Mouse (Mus musculus) cerebellum, adult 11 months (tissue): ENCODE results near the gene Cfap77.

Experiments
- DNase-seq: peaks from one replicate; pipeline ENCODE4 v3.0.0; 2022

Gene Cfap77

DNA sequence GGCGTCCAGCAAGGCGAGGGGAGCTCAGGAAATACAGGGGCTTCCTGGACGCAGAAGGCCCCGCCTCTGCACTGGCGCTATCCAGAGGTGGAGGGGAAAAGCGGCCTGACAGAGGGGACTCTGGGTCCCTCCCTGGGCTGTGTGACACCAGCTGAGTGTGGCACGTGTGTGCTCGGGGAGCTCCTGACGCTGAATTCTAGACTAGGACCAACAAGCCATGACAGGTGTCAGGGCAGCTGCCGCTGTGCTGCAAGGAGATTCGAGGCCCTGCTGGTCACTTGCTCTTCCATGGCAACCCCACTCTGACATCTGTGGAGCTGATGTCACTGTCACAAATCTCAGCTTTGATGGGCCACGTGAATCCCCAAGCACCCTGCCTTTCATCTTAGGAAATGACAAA lies 60.9 kb downstream of the Cfap77 start:
- no peak for DNase-seq

DNA sequence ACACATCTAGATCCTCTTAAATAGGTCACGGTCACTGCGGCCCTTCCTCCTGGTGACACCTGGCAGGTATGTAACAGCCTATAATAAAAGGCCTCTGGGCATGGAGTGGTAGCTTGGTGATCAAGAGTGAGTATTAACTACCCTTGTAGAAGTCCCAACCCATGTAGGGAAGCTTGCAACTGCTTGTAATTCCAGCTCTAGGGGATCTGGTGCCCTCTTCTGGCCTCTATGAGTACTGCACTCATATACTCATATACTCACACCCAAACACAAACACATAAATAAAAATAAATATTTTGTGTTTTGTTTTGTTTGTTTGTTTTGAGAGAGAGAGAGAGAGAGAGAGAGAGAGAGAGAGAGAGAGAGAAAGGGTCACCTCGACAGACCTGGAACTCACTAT lies 66.1 kb downstream of the Cfap77 start:
- DNase-seq, result no peak

DNA sequence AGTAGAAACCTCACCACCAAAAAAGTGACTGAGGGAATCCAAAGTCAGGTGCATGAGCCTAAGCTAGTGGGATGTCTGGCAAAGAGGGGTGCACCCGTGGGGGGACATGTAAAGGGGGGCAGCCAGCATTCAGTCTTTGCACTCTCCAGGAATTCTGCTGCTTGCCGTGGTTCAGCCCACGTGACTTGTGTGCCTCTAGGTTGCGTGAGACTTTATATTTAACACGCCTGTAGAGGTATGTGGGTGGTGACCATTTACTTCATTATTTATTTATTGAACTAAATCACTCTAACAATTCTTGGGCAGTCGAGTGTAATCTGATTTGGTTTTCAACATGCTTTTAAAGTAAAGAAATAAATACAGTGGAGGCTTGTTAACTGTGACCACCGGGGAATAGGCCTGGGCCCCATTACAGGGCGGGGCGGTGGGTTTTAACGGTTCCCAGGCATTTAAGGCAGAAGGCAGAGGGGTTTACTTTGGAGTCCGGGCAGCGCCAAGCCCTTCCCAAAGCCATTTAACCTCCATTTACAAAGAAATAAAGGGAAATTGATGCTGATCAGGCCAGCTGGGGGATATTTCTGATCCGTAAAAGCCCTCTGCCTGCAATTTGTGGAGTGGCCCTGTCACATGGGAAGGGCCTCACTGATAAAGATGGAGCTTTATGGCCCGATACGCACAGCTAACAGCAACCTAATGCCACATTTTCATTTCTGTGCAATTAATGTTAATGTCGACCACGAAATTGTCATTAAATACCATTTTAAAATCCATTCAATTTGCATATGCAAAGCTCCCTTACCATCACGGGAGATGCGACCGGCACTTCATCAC lies 74.6 kb downstream of the Cfap77 start:
- DNase-seq, result no peak

DNA sequence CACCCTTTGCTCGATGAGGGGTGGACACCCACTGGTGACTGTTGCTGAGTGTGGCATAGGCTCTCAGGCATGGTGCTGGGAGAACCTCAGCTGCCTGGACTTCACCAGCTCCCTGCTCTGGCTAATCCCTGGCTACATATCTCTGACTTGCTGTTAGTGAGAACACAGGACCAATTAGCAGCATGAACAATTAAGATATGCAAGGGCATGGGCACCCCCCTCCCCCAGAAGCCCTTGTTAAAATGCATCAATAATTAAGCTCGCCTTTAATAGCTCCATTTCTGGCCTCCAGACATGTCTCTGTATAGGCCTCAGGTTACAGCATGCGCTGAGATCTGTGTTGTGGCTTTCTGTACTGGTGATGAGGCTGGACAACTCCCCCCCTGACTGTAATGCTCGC lies 76.4 kb downstream of the Cfap77 start:
- no peak for DNase-seq

DNA sequence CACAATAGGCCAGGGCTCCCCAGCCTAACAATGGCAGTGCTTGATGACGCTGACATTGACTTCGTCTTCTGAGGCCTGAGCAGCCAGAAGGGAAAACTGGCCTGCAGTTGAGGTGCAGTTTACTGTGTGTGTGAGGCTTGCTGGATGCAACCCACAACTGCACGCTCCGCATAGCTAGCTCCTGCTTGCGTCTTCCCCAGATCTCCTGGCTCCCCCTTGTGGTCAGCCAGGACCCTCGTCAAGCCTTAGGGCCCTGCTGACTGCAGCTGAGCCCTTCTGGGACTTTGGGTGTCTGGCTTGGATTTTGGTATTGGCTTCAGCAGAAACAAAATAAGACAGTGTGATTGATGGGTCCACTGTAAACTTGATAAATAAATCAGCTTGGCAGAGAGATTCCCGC lies 78.2 kb downstream of the Cfap77 start:
- peak; percentile 62 for DNase-seq

DNA sequence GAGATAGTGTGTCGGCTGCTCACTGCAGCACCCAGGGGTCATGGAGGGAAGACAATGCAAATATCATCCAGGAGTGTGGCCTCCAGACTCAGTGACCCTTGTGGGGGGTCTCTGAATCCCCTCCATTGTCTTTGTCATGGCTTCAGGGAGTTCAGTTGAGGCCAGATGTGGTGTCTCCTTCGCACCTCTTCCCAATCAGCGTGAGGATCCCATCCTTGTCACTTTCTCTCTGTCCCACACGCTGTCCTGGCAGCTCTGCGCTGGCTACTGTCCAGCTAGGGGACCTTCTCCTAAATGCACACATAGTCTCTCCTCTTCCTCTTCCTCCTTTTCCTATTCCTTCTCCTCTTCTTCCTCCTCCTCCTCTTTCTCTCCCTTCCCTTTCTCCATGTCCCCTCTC lies 79.3 kb downstream of the Cfap77 start:
- no peak for DNase-seq

DNA sequence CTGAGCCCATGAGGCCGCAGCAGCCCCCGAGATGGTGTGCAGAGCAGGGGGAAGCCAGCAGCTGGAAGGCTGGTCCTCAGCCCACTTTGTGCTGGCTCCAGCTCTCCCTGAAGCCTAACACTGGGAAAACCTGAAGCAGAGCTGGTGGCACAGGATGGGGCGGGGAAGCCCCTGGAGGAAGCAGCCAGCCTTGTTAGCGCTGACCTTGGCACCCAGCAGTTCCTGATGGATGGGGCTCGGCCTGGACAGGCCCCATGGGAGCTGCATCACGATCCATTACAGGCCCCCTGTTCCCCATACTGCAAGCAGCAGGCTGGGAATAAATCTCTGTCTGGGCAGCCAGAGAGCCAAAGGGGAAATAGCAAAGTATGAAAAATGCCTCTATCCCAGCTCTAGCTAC lies 80.3 kb downstream of the Cfap77 start:
- no peak for DNase-seq

DNA sequence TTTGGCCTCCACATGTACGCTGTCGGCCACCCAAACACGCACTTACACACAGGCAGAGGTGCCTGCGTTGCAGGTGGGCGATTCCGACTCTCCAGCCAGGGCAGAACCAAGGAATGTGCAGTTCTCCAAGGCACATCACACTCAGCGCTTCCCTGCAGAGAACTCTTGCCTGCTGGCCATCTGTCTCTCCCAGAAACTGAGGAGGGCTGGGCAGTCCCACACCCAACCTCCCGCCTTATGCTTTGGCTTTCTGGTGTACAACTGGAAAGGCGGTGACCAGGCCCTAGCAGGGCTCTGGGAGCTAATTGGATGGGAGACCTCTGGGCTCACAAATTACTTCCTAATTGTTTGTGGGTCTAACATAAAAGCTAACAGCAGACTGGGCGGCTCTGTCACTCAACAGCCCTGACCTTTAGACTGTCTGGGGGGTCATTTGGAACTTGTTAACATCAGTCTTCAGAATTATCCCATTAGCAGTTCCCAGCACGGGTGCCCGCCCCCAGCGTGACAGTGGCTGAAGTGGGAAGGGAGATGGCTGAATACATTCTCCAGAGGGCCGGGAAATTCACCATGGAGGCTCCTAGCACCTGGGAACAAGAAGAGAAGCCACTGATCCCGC lies 80.9 kb downstream of the Cfap77 start:
- peak; percentile 28 for DNase-seq

DNA sequence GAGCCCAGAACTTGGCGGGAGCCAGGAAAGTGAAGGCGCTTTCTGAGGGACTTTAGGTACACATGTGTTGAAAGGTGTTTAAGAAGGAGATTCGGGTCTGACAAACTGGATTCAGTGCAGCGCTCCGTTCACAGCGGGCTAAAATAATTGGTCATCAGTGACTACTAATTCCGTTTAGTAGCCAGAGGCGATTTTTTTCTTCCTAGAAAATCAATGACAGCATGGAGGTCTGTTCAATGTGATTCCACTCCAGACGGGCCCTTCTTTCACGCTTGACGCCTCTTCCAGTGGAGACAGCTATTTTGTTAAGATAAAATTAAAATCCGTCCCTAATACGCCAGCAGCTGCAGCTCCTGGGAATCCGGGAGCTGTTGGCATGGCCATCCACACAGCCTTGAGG lies 84.4 kb downstream of the Cfap77 start:
- DNase-seq, result no peak

DNA sequence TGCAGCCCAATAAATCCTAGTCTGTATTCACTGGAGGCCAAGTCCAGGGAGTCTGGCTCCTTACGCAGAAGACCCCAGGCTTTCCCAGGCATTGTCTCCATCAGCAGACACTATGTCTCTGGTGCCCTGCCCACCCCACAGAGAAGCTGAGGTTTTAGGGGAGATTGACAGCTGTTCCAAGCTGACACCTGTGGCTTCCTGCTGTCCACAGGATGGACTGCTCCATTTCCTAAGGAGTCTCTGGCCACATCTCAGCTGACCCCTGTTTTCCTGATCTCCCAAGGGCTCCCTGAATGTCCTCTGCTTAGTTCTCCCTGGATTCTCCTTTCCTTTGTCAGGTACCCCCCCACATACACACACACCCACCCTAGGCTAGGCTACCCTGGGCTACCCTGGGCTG lies 86.6 kb downstream of the Cfap77 start:
- no peak for DNase-seq

DNA sequence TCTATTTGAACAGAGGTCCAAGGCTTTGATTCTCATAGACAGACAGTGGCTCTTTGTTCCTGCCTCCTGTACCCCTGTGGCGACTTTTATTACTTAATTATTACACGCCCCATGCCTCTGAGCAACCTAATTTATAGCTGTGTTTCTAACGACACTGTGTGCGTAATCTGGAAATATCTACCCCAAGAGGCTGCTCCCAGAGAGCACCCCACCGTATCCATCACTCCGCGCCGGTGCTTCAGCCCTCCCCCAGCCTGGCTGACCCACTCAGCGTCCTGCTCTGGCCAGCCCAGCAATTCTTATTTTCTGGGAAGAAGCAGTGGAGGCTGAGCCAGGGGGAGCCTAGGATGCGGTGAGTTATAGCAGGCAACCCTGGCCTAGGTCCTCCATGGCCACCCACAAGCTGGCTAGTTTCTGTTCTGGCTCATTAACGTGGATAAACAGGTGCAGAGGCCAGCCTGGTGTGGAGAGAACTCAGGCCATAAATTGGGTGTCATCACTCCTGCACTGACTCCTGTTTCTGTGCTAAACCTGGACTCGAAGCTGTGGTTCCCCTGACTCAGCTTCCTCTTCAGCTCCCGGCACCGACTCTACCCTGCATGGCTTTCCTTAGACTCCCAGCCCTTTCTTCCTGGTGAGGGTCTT lies 88.6 kb downstream of the Cfap77 start:
- DNase-seq, result no peak

DNA sequence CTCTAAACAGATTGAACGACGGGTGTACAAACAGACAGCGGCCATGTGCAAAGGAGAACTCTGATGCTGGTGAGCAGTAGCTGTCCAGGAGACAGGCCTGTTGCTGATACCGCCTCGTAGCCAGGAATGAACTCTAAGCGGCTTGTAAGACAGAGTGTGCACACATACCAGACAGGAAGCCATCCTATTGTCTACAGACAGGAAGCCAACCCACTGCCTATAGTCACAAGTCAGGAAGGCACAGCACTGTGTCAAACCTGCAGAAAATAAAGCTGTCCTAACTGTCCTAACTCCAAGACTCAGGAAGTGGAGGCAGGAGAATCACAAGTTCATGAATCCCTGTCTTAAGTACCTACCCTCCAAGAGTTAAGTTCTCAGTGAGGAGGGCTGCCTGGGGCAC lies 91.3 kb downstream of the Cfap77 start:
- DNase-seq, result no peak

DNA sequence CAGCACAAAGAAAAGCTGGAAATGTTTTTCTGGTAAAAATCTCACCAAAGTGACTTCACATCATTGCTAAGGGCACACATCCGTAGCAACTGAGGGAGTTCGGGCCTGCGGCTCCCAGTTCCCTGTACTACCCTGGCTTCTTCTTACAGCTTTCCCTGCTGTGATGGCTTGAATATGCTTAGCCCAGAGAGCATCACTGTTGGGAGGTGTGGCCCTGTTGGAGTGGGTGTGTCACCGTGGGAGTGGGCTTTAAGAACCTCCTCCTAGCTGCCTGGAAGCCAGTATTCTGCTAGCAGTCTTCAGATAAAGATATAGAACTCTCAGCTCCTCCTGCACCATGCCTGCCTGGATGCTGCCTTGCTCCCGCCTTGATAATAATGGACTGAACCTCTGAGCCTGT lies 93.2 kb downstream of the Cfap77 start:
- DNase-seq, result no peak

DNA sequence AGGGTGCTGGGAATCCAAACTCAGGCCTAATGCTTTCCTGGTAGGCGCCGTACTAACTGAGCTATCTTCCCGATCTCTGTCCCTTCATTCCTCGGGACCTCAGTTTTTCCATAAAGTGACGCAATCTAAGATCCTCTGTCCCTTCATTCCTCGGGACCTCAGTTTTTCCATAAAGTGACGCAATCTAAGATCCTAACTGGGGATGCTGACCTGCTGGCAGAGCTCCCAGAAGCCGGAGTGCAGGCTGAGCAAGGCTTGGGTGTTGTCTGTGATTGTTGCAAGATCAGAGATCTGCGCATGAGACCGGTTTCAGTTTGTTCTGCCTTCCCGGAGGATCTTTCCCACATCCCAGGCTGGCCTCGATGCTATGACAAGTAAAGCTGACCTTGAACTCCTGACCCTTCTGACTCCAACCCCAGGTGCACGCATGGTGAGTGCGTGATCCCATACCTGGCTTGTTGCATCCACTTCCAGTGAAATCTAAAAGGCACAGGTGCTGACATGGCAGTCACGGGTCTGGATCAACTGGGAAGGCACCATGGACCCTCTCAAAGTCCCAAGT lies 93.8 kb downstream of the Cfap77 start:
- no peak for DNase-seq

DNA sequence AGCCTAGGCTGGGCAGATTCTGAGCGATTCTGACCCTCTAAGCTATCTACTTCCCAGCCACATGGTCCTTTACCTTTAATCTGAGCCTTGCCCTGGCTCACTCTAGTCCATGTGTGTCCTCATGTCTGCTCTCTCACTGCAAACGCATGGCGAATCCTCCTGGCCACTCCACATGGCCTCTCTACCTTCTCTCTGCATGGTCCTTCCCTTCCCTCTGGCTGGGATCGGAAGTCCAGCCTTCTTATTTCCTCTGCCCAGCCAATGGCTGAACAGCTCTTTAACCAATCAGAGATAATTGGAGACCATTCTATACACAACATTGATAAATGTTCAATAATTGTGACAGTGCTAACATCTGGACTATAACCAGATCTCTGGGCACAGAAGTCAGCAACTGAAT lies 98.0 kb downstream of the Cfap77 start:
- DNase-seq, result no peak

DNA sequence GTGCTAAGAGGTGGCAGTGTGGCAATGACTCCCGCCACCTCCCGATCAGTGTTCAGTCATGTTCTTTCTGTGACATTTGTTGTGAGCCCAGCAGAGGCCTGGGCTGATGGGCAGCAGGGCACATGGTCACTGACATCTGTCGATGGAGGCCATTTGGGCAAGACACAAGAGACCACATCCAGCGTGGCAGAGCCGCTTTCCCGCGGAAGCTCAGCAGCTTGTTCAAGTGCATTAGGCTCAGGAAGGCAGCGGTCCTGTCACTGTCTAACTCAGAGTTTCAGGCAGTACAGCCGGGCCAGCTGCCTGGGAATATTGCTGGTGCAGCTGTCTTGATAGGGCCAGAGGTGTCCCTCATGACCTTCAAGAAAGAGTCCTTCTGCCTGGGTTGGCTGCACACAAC lies 100.3 kb downstream of the Cfap77 start:
- DNase-seq, result no peak

DNA sequence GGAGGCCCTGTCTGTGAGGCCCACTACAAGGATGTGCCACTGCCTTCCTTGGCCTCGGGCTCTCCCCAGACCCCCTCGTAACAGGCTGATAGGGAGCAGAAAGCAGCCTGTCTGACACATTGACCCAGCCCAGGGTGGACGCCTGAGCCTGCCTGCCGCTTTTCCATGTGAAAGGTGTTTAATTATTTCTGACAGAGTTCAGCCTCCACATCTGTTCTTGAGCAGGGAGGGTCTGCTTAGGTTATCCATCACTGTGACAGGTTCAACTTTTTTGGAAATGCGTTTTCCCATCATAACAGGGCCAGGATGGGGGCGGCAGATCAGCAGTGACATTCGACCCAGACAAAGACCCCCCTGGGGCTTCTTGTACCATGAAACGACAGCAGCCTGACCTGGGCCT lies 101.9 kb downstream of the Cfap77 start:
- no peak for DNase-seq

DNA sequence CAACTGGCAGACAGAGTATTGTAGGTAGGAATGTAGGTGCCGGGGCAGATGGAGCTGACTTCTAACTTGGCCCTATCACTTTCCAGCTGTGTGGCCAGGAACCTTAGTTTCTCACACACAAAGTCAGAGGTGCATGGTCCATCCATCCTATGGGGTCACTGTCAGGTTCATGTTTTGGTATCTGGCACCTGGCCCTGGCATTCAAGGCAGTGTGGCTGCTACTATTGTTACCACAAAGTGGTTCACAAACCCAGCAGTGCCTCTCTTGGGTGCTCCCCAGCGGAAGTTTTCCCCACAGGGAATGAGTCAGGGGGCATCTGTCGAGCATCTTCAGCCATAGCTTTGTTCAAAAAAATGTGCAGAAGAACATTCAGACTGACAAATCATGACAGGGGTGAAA lies 108.6 kb downstream of the Cfap77 start:
- DNase-seq, result no peak

DNA sequence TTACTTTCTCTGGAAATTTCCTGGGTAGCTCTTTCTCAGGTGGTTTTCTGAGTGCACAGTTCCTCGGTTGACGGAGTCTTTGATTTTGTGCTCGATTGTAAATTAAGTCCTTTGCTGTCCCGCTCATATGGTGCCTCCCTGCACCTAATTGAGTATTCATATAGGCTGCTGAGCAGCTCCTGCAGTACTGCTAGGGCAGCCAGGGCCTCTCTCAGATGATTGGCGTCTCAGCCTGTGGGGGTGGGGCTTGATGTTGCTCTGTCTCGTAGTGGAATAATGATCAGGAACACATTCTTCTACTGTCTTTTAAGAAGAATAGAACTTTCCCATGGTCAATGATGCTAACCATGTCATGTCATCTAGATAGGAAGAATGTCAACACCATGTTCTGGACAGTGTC lies 109.5 kb downstream of the Cfap77 start:
- DNase-seq, result no peak

DNA sequence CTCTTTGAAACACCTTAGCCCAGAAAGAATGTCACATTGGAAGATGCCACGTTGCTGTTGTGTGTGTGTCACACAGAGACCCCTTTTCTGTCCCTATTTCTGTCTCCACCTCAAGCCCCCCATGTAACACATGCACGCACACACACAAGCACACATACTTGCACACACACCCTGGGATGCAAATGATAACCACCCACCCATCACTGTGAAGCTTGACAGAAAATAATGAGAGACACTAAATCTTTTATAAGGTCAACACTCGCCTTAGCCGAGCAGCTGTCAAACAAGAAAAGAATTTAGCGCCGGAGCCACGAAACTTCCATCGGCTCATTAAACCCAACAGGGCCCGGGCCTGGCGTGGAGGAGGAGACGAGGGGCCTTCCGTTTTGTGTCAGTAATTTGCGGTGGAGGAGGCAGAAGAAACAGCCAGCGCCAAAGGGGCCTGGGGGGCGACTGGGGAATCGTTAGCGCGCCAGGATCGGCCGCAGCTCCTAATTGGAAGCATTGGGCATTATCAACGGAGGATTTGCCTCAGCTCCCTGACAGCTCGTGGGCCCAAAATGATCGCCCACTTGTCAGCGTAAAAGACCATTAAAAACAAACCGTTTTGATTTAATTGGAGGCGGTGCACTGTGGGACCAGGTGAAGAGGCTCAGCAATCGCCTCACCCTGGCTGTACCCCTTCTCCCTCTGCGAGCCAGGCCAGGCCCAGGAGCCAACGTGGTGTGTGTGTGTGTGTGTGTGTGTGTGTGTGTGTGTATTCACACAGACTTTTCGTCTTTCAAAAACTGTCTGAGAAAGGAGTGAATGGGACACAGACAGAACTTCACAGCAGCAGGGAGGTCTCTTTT lies 111.0 kb downstream of the Cfap77 start:
- no peak for DNase-seq

DNA sequence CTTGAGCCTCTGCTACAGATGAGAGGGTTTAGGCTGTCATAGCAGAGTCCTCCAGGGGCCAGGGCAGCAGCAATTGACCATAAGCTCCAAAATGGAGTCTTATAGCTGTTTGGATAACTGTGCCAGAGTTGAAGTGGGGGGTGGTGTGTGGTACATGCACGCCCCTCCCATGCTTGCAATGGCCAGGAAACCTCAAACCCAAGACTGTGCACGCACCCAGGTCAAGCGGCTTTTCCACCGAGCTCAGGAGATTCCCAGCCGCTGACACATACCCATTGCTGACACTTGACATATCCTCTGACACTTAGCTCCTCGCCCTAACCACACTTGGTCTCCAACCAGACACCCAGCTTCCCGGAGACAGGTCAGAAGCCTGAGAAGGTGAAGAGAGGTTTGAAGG lies 115.9 kb downstream of the Cfap77 start:
- no peak for DNase-seq

DNA sequence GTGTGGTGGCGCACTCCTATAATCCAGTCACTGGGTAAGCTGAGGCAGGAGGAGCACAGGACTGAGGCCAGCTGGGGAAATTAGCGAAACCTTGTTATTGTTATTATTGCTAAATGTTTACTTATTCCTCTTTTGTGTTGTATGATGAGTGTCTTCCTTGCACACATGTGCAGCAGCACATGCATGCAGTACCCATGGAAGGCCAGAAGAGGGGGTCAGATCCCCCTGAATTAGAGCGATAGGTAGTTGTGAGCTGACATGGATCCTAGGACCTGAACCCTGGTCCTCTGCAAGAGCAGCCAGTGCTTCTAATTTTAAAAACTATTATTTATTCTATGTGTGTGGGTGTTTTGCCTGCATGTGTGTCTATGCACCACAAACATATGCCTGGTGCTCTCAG lies 124.3 kb downstream of the Cfap77 start:
- no peak for DNase-seq

DNA sequence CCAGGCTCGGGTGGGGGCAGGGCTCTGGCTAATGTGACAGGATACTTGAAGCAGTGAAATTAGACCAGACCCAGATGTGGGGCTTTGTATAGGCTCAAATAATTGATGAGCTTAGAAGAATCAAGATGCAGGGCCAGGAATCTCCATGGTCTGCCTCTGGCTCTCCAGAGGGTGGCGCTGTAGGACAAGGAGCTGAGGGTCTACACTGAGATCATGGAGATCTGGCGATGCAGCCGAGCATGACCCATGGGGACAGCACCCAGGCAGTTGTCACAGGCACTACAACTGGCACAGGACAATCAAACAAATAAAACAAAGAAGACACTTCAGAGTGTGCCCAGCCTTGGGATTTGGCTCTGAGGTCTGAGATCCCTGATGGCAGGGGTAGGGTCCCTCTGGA lies 131.0 kb downstream of the Cfap77 start:
- peak; percentile 56 for DNase-seq
